In genomic region chr19:33568551-33568950, GRCm38 (mm10) we compare ENCODE assay signal across 33 mouse cellular contexts. TPM values are rescaled to one million over a fixed set of nuclear protein-coding genes. Genes with fewer than 3 reads are reported as not detected.
"Had no signal": no experiment of that assay in that cellular context is flagged by ENCODE, and none has a peak within 500 bp of the region (broad histone marks: within the 10 kb centered on the region; RNA-seq: fewer than 3 reads in every experiment).

No protein-coding gene starts in this region.

RNA-seq across cellular contexts. Expression of gene Lipo4, which starts 51.0 kb away (rescaled TPM):
- total RNA-seq: gastrocnemius, postnatal 25 days; granulocyte monocyte progenitor cell, adult 5-6 weeks; hematopoietic stem cell, adult 5-6 weeks; hindbrain, postnatal 0 days; layer of hippocampus, adult 2 months; left cerebral cortex, adult 2 months had no signal
- polyA plus RNA-seq: heart, adult 2 months; heart, embryonic 11.5 days; heart, embryonic 13.5 days; heart, embryonic 15.5 days; heart, postnatal 0 days; hindbrain, embryonic 11.5 days; hindbrain, embryonic 13.5 days; hindbrain, embryonic 15.5 days; hindbrain, postnatal 0 days; intestine, embryonic 14.5 days; intestine, embryonic 16.5 days; kidney, embryonic 14.5 days; kidney, embryonic 16.5 days; limb, embryonic 10.5 days; limb, embryonic 12.5 days; limb, embryonic 14.5 days; liver, embryonic 11.5 days; liver, embryonic 13.5 days; liver, embryonic 15.5 days had no signal

RNA-seq across cellular contexts. Expression of gene Gm8978, which starts 56.5 kb away (rescaled TPM):
- total RNA-seq: gastrocnemius, adult 2 months; gastrocnemius, postnatal 10 days; gastrocnemius, postnatal 25 days; gastrocnemius, postnatal 4 days; granulocyte monocyte progenitor cell, adult 5-6 weeks; heart, adult 2 months; heart, postnatal 14 days; heart, postnatal 36 days; hematopoietic stem cell, adult 5-6 weeks; hindbrain, postnatal 0 days; layer of hippocampus, adult 2 months; layer of hippocampus, postnatal 10 days; layer of hippocampus, postnatal 25 days; left cerebral cortex, adult 2 months; left cerebral cortex, postnatal 14 days; left cerebral cortex, postnatal 36 days had no signal
- polyA plus RNA-seq: heart, adult 2 months; heart, embryonic 11.5 days; heart, embryonic 13.5 days; heart, embryonic 15.5 days; heart, postnatal 0 days; hindbrain, embryonic 11.5 days; hindbrain, embryonic 13.5 days; hindbrain, embryonic 15.5 days; hindbrain, postnatal 0 days; intestine, embryonic 14.5 days; kidney, embryonic 14.5 days; kidney, embryonic 16.5 days; limb, embryonic 10.5 days; limb, embryonic 12.5 days; limb, embryonic 14.5 days; liver, embryonic 11.5 days; liver, embryonic 13.5 days; liver, embryonic 15.5 days had no signal
